Mouse (Mus musculus) duodenum, adult 2 months (tissue): Measurements from ENCODE around the gene Esd. TPM values are rescaled to one million over a fixed set of nuclear protein-coding genes. Genes with fewer than 3 reads are reported as not detected.

Source experiments
- polyA plus RNA-seq: library from polyadenylated mRNA; depleted of rRNA; stranded (reverse); fragments of >200 nt; gene quantifications from 2 replicates; pipeline ENCODE4 v1.2.3, GENCODE M21; 2012; ENCODE audit warnings: low replicate concordance; rRNA removed

The Esd gene
- 23.6 and 35.1 TPM in 2 replicates for polyA plus RNA-seq

DNA sequence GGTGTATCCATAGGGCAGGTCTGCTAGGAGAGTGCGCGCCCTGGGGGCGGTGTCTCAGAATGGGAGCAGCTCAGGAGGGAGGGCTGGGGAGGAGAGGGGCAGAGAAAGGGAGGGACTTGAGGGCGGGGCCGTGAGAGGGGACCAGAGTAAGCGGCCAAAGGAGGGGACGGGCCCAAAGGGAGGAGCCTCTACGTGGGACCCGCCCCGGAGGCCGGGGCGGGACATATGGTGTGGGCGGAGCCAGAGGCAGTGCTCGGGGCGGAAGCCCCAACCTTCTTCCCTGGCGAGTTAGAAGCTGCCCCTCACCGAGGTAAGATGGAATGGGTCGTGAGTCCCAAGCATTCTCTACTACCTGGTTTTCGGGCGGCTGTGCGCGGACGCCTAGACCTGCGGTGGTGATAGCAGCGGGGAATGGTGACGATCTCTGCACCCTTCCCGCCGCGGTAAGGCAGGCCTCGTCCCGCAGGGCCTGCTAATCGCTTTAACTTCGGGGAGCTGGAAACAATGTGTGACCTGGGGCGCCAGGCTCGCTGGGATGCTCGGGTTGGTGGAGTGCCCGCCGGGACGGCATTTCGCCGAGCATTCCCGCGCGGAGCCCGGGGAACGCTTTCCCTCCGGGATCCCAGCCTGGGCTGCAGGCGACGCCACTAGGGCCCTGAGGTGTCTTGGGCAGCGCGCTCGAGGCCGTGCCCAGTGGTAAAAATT is at the start of gene Esd:
Gene Esd, plus strand, starts transcription at position 219 of the 705 bp plus-strand sequence.

Other genes starting within 250 kb of the Esd start
- gene Htr2a, start 91.5 kb upstream of the Esd start, polyA plus RNA-seq: 0.07 TPM in 1 of 2 replicates, not detected in the other
- gene Lrch1, start 215.6 kb downstream of the Esd start, polyA plus RNA-seq: 4.1 and 4.9 TPM in 2 replicates